Mouse (Mus musculus) ES-CJ7 (cell line): Measurements from ENCODE around the gene Kras.

Source experiments
- DNase-seq: peaks from one replicate; pipeline ENCODE4 v3.0.0; 2011; ENCODE audit warnings: low read depth, low spot score

Kras gene

DNA sequence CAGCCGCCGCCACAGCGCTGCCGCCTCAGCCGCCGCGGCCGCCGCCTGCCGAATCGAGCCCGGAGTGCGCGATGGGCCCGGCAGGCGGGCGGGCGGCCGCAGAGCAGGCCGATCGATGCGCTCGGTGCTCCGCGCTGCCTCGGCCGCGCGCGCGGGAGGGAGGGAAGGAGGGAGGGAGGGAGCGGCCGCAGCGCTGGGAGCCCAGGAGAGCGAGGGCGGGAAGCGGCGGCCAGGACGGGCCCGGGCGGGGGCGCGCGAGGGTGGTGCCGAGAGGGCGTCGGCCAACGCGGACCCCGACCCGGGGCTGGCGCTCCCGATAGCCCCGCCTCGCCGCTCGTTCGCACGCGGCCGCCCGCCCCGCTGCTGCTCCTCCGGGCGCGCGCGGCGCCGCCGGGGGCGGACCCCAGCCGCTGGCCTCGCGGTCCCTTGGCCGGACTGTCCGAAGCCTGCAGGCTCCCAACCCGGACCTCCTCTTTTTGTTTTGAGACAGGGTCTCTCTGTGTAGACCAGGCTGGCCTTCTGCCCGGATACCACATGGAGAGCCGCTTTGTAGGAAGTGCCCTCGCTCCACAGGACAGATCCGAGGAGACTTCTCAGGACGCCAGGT is at the start of gene Kras:
Kras (minus strand) TSS at position 55 of the 607 bp plus-strand sequence.
- peak; percentile 95 for DNase-seq

DNA sequence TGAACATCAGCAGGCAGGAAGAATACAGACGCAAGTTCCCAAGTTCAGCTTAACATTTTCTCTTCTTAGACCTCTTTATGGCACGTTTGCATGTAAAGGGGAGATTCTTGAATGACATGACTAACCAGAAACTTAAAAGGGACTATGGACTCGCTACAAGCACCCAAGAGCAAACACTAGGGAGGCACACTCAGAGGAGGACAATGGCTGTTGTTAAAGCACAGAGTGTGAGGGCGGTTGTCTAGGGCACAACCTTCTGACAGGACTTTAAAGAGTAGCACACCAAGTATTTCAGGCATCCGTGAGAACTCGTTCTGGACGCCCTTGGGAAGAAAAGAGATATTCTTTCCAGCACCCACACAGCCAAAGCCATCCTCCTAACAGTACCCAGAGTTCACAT is 47.6 kb upstream of the Kras start:
- DNase-seq, result no peak

DNA sequence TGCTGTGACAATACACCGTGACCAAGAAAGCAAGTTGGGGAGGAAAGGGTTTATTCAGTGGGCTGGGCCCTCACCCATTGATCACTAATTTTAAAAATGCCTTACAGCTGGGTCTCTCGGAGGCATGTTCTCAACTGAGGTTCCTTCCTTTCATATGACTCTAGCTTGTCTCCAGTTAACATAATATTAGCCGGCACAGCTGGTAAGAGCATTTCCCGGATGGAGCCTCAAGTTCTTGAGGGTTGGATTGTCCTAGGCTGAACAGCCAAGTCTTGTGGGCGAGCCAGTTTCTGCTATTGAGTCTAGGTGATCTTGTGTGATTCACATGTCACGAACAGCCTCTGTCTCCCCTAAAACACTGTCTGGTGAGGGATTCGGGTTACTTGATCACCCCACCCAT is 46.9 kb upstream of the Kras start:
- no peak for DNase-seq

DNA sequence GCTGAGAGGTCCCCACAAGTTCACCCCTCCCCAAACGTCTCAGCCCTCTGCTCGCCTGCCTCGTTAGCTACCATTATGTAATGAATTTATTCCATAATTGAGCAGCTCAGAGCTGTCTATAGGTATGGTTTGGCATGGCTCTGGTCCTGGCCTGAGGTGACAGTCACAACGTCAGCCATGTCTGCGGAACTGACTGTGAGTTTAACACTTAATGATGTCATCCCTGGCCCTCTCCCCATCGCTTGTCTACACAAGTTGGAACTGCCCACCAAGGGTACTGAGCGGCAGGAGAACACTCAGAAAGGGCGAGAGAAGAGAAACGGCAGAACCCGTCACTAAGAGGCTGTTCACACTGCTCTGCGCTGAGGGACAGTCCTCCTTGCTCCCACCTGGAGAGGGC is 45.1 kb upstream of the Kras start:
- no peak for DNase-seq

DNA sequence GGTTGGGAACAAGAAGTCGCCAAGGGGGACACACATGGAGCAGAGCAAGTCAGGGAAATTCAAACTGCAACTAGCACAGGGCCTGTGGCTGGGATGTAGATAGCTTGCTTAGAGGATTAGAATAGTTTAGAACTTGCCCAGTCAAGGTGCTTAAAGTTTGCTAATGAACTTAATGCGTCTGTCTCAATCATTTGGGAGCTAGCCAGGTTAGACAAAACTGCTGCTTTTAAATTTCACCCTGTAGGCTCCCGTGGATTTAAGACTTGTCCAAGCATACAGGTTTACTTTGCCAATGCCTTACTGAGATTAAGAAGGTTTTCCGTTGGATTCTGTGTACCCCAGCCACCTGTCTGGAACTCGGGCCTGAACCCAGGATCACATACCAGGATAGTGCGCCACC is 43.1 kb upstream of the Kras start:
- DNase-seq, result no peak

DNA sequence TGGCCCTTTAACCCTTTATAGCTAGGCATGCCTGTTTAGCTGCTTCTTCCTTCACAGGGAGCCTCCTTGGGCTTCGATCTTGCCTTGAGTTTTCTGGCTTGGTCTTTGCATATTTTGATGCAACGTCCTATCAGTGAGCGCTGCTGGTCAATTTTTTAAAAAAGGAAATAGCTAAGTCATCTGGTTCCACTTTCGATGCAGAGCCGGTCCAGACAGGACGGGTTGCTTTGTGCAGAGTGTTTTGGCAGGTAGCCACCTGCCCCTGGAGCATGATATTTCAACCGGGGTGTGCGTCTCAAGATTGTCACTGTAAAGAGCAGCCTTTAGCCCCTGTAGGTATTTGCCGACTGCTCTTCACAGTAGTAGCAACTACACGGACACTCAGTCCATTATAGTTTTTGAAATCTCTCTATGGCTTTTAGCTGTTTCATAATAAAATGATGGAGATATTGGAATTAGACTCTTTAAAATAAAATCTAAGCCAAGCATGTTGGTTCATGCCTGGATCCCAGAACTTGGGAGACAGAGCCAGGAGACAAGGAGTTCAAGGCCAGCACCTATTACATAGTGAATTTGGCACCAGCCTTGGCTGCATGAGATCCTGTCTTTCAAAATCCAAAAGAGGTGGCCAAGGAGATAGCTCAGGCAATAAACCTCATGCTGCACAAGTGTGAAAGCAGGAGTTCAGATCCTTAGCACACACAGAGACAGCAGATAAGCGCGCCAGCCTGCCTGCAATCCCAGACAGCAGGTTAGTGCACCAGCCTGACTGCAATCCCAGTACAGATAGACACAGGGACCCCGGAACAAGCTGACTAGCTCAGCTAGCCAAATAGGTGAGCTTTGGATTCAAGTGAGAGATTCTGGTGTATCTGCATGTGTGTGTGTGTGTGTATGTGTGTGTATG is 41.6 kb upstream of the Kras start:
- DNase-seq, result no peak

DNA sequence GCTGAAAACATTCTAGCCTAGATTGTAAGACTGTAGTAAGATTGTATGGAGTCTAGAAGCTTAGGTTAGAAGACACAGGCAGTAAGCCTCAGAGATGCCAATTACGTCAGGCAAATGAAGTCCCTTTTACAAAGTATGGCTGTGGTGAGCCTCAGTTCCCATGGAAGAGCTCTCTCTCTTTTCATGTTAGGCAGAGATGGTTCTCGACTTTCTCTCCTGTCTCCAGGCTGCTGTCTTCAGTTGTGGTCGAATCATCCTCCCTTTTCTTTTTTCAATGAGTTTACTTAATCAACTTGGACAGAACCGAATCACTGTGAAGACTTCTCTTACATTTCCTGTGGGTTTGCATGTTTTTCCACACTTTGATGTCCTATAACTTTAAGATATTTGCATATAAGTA is 35.6 kb upstream of the Kras start:
- DNase-seq, result no peak

DNA sequence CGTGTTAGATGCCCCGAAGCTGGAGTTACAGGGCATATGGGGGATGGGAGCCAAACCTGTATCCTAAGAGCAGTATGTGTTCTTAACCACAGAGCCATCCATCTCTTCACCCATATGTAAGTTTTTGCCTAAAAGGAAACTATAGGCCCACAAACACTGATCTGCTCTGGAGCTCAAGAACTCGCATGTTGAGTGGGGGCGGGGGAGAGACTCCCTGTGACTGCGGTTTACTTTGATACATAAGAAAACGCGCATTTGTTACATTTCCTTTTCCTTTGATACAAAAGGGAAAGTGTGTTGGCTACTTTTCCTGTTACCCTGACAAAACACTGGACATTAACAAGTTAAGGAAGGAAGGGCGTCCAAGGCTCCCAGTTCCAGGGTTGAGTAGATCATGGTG is 34.2 kb upstream of the Kras start:
- DNase-seq, result no peak

DNA sequence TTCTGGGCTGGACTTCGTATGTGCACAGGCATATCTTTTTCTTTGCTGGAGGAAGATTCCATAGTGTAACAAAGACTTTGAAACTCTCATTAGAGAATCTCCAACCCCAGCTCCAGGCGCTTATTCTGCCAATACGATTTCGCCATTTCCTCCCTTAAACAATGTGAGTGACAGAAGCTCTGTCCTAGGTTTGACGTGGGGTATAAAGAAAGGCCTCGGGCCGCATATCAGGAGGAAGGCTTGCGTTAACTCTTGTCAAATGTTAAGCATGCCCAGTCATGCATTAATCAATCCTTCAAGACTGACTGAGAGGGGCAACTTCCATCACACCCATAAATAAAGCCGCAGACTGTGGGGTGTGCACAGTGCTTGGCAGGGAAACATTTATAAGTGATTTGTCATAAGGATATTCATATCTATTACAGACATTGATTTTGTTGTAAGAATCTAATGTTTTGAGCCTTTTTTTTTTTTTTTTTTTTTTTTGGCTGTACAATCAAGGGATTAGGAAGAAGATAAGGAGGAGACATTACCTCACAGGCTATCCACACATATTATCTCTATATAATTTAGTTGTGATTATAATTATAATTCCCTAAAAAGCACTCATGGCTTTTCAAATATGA is 27.2 kb upstream of the Kras start:
- peak; percentile 37 for DNase-seq

DNA sequence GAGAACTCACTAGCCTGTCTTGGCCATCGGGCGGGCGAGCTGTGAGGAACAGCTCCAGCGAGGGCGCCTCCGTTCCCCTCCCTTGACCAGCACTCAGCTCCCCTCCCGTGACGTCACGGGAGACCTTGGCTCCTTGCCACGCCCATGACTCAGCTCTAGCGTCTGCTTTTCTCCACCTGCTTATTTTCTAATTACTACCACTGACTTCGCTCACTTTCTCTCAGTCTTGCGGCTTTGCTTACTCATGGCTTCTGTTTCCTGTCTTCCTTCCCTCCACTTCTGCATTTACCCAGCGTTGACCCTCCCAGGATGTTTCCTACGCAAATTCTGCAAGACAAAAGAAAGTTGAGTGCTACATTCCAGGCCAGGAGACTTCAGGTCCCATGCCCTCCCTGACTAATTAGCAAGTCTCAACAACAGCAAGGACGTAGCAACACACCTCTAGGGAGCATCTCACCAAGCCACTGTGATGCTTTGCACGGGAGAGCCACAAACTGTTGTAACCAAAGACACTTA is 26.3 kb upstream of the Kras start:
- DNase-seq, result peak; percentile 99

DNA sequence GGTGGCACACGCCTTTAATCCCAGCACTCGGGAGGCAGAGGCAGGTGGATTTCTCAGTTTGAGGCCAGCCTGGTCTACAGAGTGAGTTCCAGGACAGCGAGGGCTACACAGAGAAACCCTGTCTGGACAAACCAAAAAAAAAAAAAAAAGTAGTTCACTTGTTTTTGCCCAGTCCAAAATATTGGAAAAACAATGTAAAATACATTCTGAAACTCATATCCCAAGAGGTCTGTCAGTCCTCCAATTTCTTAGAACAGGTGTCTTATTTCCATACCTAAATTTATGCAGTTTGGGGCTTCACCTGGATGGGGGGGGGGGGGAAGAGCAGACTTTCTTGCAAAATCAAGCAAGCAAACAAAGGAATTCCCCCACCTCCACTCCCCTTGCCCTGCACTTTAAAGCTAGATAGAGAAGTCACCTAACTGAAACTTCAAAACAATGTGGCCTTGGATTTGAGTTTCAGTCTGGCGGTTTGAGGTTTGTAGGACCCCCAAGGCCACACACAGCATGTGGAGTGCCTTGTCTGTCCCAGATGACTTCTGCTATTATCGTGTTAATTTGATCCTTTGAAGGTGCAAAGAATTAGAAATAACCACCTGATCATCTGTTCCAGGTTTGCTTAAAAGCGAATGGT is 25.7 kb upstream of the Kras start:
- DNase-seq, result peak; percentile 97

DNA sequence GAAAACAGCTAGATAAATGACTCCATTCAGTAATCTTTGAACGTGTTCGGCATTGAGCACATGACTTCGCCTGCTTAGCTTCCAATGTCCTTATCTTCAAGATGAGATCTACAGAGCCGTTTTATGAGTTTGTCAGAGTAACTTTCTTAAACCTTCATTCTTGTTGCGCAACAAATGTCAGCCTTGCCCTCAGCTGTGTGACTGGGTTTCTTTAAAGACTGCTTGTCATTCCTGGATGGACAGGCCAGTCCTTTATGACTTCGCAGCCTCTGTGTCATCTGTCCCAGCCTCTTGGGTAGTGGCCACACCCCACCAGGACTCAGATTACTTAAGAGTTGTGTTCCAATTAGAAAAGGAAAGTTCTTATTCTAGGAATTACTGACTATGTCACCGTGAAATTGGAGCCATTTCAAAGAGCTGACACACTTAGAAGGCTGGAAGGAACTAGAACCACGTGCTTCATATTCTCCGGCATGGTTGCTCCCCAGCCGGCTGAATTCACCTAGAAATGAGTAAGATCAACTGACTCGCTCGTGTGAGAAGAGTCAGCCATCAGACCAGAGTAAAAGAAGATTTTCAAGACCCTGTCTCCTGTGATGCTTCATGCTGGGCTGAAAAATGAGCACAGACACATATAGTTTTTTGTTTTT is 24.1 kb upstream of the Kras start:
- no peak for DNase-seq

DNA sequence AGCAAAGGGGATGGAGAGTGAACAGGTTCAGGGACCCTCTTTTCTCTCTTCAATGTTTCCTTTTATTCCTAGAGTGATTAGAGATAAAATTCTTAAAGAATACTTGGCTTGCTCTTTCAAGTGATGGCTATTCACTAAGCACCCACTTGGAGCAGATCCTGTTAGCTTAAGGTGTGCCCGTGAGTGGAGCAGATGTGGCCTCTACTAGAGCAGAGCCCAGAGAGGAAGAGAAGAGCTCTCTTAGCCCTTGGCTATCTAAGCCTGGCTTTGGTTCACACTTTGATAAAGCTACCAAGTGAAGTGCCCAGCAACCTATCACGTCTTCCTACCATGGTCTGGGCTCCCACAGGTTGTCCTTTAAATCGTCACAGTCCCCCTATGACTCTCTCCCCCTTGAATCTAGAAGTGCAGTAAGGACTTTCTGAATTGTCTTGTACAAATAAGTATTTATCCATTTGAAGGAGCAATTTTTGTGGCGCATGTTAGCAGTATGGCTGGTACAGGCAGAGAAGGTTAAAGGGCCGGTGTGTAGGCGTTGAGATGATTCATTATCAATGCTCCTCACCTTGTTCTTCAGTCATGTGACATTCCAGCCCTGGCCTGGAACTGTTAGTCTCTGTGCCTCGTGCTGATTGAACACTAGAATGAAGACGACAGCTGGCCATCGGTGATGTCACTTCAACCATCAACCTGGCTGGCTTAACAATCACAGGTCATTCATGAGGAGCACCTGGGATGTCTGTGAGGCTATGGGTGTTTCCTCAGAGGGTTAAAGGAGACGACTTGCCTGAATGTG is 22.3 kb upstream of the Kras start:
- DNase-seq, result no peak

DNA sequence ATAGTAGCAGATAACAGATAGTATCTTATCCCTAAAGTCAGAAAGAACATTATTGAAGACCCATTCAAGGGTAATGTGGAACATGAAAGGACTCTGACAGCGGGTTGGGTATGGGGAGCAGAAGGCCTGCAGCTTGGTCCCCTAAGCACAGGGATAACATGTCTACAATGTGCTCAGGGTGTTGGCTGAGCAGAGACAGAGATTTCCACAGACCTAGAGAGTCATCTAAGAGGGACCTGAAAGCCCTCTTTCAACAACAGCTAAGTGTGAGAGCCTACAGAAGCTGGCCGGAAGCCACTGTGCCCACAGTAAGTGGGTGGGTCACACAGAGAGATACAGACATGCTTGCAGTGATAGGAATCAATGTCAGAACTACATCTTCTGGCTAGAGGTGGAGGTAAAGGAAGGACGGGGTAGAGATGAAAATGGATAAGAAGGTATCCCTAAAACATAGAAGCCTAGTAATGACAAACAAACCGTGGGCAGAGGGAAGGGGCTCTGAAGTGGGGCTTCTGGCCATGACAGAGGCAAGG is 19.3 kb upstream of the Kras start:
- no peak for DNase-seq

DNA sequence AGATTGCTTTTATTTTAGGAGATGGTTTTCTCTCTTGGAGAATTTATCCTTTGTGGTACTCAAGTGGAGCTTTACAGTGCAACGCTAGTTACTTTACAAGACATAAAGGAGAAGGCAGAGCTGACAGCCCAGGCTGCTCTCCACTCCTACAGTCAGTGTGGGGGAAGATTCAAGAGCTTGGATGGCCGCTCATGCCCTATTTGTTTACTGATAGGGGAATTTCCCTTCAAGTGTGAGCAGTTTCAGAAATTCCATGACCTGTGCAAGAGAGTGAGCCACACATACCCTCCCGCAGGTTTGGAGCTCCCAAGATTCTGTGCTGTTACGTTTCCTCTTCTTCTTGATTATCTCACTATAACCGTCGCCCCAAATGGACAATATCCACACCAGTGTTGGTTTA is 17.7 kb upstream of the Kras start:
- DNase-seq, result no peak

DNA sequence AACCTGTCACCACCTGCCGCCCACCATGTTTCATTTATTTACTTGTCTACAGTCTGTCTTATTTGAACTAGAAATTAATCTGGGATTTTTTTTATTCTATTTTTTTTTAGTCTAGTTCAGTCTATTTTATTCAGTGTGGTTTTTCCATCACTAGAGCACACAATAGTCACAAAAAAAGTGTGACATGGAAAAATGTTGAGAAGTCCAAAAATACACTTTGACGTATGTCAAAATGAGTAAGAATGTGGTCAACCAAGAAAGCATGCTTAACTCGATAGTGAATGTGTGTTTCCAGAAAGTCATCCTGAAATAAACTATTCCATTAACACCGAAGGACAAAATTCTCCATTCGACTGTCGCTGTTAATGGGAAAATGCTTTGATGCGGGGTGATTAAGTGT is 12.3 kb upstream of the Kras start:
- no peak for DNase-seq

DNA sequence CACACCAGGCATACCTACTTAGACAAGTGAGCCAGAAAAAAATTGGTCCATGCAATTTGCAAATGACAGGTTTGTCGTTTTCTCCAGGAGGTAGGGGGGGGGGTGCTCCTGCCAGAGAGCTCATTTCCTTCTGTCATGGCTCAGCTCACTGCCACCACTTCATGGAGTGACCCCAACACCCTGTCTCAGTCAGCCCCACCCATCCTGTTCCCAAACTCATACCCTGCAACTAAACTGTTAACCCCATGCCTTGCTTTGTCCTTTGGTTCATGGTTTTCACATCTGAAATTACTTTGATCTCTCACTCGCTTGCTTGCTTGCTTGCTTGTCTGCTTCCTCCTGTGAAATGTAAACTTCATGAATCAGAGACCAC is 6.6 kb upstream of the Kras start:
- DNase-seq, result no peak

DNA sequence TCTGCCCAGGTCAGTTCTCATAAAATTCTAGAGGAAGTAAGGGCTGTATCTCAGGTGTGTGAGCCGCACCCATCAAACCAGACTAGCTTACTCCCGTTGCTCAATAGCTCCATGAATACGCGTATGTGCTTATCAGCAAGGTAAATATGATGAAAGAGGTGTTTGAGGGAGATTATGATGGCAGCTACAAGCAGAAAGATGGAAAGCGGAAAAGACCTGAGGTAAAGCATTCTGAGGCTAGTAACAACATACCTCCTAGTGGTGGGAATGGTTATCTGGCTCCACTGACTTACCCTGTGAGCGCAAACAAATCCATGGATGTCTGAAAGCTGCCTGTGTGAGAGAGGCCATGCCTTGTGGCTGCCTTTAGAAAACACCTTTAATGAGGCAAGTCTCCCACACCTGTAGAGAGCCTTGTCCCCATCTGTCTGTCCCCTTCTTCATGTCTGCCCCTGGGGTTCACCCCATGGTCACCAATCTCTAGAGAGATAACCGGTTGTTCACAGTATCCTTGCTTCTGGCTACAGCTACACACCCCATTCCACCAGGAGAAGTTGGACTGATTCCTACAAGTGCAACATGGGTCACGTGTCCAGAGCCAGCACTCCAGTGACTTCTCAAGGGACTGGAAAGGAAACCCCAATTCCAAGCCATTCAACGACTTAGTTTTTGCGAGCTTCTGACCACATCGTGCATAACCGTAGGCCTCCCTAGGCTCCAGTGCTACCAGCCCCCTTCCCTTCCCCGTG is 6.1 kb upstream of the Kras start:
- peak; percentile 56 for DNase-seq

DNA sequence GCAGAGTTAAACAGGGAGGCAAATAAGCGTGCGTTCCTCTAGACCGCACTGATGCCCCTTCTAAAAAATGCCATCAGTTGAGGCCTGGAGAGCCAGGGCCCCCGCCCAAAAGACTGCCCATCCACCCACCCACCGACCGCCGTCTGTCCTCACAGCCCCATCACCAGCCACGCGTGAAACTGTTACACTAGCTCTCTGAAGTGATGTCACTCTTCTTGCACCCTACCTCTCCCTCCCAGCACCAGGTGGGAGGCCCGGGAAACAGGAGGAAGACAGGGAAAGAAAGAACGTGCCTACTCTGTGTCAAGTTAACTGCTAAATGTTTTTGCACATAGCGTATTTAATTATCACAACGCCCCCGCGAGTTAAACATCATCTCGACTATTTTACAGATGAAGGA is 781 bp upstream of the Kras start:
- DNase-seq, result no peak
